Mouse (Mus musculus) erythroblast, embryonic 14.5 days (primary cell): ENCODE measurements around the gene Tifa. TPM values are rescaled to one million over a fixed set of nuclear protein-coding genes. Genes with fewer than 3 reads are reported as not detected.
"Not testable (repeated sequence)": the region's sequence is repeated elsewhere in the genome, so short reads cannot be mapped to it uniquely, and the experiment has no call there.

Experiments used
- H3K27me3 ChIP-seq: 2 replicates; pipeline ENCODE4 v1.6.1; 2012; ENCODE audit warnings: inconsistent platforms; ENCODE audit not compliant: control insufficient read depth
- H3K36me3 ChIP-seq: 2 replicates; pipeline ENCODE4 v1.6.1; 2012; ENCODE audit warnings: mild to moderate bottlenecking, inconsistent platforms; ENCODE audit not compliant: control insufficient read depth
- H3K4me1 ChIP-seq: 2 replicates; pipeline ENCODE4 v1.6.1; 2012; ENCODE audit warnings: inconsistent platforms; ENCODE audit not compliant: control insufficient read depth
- H3K4me3 ChIP-seq: replicated peaks from 2 replicates; pipeline ENCODE3; 2012; ENCODE audit warnings: moderate library complexity, mild to moderate bottlenecking, inconsistent platforms
- H3K9me3 ChIP-seq: 2 replicates; pipeline ENCODE4 v1.6.1; 2012; ENCODE audit warnings: low read length, inconsistent platforms, mixed read lengths; ENCODE audit not compliant: control insufficient read depth
- GATA1 ChIP-seq: IDR thresholded peaks from 2 replicates; pipeline ENCODE4 v1.6.1; 2012; ENCODE audit warnings: low read length, inconsistent platforms, mixed read lengths
- TAL1 ChIP-seq: IDR thresholded peaks from 3 replicates; pipeline ENCODE4 v1.6.1; 2012; ENCODE audit warnings: low read length, inconsistent platforms, mixed read lengths
- polyA plus RNA-seq: library from polyadenylated mRNA; stranded (reverse); fragments of >175 nt; gene quantifications from 2 replicates; pipeline ENCODE4 v1.2.3, GENCODE M21; 2012

Tifa gene
- polyA plus RNA-seq, 1 experiment, result 7.4 TPM

GRCm38 (mm10) chr3:127780921-127781320 is 8.7 kb upstream of the Tifa start:
- peaks cover 8% of the 10 kb centered on the region for H3K9me3 ChIP-seq
- no peaks in the 10 kb centered on the region; the same call in 1 of the 2 replicates for H3K27me3 ChIP-seq
- H3K36me3 ChIP-seq, result no peaks in the 10 kb centered on the region
- H3K4me1 ChIP-seq, result peaks cover 8% of the 10 kb centered on the region
- TF ChIP-seq GATA1 (no peak), TAL1 (no peak)
- no peak overlapping the region for H3K4me3 ChIP-seq

GRCm38 (mm10) chr3:127782921-127783320 is 6.7 kb upstream of the Tifa start:
- Histone ChIP-seq H3K4me1 (peaks cover 9% of the 10 kb centered on the region), H3K4me3 (no peak overlapping the region), H3K36me3 (no peaks in the 10 kb centered on the region)

GRCm38 (mm10) chr3:127783680-127784079 is 5.9 kb upstream of the Tifa start:
- not testable (repeated sequence) for H3K27me3 ChIP-seq, H3K9me3 ChIP-seq, H3K36me3 ChIP-seq, H3K4me3 ChIP-seq
- peaks cover 11% of the 10 kb centered on the region for H3K4me1 ChIP-seq

More at GRCm38 (mm10) chr3:127782921-127783320, 6.7 kb upstream of the Tifa start:
- Histone ChIP-seq H3K27me3 (no peaks in the 10 kb centered on the region; the same call in 1 of the 2 replicates), H3K9me3 (peaks cover 8% of the 10 kb centered on the region)
- TF ChIP-seq TAL1, result no peak

DNA sequence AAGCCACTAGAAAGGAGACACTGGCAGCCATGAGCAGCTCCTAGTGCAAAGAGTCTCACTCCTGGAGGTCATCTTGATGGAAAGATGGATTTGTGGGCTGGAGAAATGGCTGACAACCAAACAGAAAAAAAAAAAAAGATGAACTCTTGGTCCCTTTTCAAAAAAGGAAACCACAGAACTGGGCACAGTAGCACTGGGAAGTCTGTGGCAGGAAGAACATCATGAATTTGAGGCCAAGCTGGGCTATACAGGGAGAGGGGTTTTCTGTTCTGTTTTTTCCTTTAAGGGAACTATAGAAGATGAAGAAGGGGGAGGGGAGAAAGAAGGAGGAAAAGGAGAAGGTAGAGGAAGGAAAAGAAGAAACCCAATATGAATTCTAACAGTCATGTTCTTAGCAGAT is 2.6 kb upstream of the Tifa start:
- Histone ChIP-seq H3K9me3 (peaks cover 8% of the 10 kb centered on the region), H3K4me1 (peaks cover 27% of the 10 kb centered on the region), H3K27me3 (peaks cover 8% of the 10 kb centered on the region), H3K36me3 (no peaks in the 10 kb centered on the region), H3K4me3 (no peak overlapping the region)
- TF ChIP-seq TAL1 (no peak), GATA1 (no peak)

DNA sequence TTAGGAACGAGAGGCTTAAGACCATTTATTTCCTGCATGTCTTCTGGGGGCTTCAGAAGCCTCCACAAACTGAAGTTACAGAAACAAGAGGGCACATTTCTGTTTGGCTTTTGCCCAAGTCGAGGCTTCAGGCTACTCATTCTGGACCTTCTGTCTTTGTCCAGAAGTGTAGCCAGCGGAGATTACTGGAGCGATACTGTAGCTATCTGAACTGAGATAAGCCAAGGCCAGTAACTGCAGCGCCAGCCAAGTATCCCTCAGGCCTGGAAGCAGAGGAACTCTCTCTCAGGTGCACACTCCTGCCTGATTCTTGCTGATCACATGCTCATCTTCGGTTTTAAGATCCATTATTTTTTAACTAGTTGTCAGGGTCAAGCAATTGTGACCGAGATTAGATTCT is 1.6 kb upstream of the Tifa start:
- Histone ChIP-seq H3K27me3 (peaks cover 8% of the 10 kb centered on the region), H3K36me3 (peaks cover 8% of the 10 kb centered on the region), H3K9me3 (peaks cover 8% of the 10 kb centered on the region), H3K4me3 (no peak overlapping the region), H3K4me1 (peaks cover 37% of the 10 kb centered on the region)
- TF ChIP-seq GATA1, result no peak
- no peak for TF ChIP-seq TAL1

DNA sequence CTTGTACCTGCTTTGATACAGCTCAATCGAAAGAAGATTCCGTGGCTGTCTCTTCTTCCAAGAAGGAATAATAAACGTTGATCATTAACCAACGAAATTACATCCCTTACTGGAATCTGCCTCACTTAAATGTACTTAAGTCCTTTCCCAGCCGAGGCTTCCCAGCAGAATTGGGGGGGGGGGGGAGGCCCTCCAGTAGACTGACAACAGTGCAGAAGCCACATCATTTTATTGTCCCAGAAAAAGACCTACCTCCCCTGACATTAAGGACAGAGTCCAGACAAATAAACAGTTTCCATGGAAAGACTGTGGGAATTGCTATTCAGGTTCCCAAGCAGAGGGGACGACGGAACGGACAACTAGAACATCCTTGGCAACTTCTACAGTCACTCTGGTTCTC is 686 bp upstream of the Tifa start:
- H3K4me3 ChIP-seq, result peak overlapping the region; percentile 76
- H3K9me3 ChIP-seq, result peaks cover 3% of the 10 kb centered on the region
- TF ChIP-seq GATA1 (no peak), TAL1 (no peak)
- peaks cover 46% of the 10 kb centered on the region for H3K4me1 ChIP-seq
- H3K27me3 ChIP-seq, result peaks cover 8% of the 10 kb centered on the region
- H3K36me3 ChIP-seq, result peaks cover 15% of the 10 kb centered on the region

- H3K36me3 ChIP-seq, result peaks cover 29% of the 10 kb centered on the region
- peaks cover 11% of the 10 kb centered on the region for H3K9me3 ChIP-seq
- H3K27me3 ChIP-seq, result peaks cover 8% of the 10 kb centered on the region
- peak overlapping the region; percentile 76 for H3K4me3 ChIP-seq
- TF ChIP-seq GATA1, result no peak
- TF ChIP-seq TAL1, result no peak
- peaks cover 53% of the 10 kb centered on the region for H3K4me1 ChIP-seq
These were observed 840 bp downstream of the Tifa start for GRCm38 (mm10) chr3:127790234-127791055.

- Histone ChIP-seq H3K9me3 (peaks cover 12% of the 10 kb centered on the region), H3K4me1 (peaks cover 52% of the 10 kb centered on the region), H3K36me3 (peaks cover 34% of the 10 kb centered on the region), H3K27me3 (peaks cover 8% of the 10 kb centered on the region), H3K4me3 (peak overlapping the region; percentile 76)
- TF ChIP-seq TAL1 (no peak), GATA1 (no peak)
These were observed 1.5 kb downstream of the Tifa start for GRCm38 (mm10) chr3:127791056-127791483.

- Histone ChIP-seq H3K4me3 (peak overlapping the region; percentile 76), H3K9me3 (peaks cover 12% of the 10 kb centered on the region), H3K27me3 (peaks cover 8% of the 10 kb centered on the region), H3K4me1 (peaks cover 51% of the 10 kb centered on the region), H3K36me3 (peaks cover 42% of the 10 kb centered on the region)
- TF ChIP-seq GATA1 (peak; percentile 44; the same call in 1 of the 2 replicates), TAL1 (peak; percentile 67)
These were observed 2.3 kb downstream of the Tifa start for GRCm38 (mm10) chr3:127791595-127792561.
